Mouse (Mus musculus): ENCODE results near the gene Aaas.

- TF ChIP-seq CTCF (IDR thresholded peaks at IDR 0.05; ENCODE audit: borderline replicate concordance, insufficient read depth, low read depth, low read length), result no peak
- no peak for TF ChIP-seq POLR2A (IDR thresholded peaks at IDR 0.05; ENCODE audit: borderline replicate concordance, insufficient read depth, low read length)
Observed at GRCm38 (mm10) chr15:102336946-102337345, 13.6 kb downstream of the Aaas start.

Data from cerebellum, adult 2 months (tissue).